Mouse (Mus musculus) lung, postnatal 0 days (tissue): ENCODE results near the gene Gpr55.

Experiments
- CTCF ChIP-seq: IDR thresholded peaks from 2 replicates; pipeline ENCODE4 v1.5.1; 2016; ENCODE audit warnings: antibody characterized with exemption, mild to moderate bottlenecking
- EP300 ChIP-seq: IDR thresholded peaks from 2 replicates; pipeline ENCODE4 v1.6.1; 2016; ENCODE audit warnings: antibody characterized with exemption, mild to moderate bottlenecking, control low read depth

DNA sequence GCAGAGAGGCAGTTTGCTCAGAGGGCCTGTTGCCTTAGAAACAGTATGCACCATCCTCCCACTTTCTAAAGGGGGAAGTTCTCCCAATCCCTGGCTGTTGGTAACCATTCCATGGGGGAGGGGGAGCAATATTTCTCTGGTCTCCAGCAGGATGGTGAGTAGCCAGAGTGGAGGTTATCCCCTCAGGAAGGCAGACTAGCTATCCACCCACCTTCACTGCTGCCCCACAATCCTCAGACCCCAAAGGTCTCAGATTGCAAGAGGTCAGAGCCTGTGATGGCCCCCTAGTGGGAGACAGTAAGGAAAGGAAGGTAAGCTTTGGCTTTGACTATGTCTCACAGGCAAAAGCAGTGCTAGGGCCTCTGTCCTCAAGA, 61.4 kb downstream of the Gpr55 start:
- TF ChIP-seq CTCF (peak; percentile 42), EP300 (no peak)
